Mouse (Mus musculus): ENCODE results near the gene Faap100. TPM values are rescaled to one million over a fixed set of nuclear protein-coding genes. Genes with fewer than 3 reads are reported as not detected.
"Not testable (repeated sequence)": the region's sequence is repeated elsewhere in the genome, so short reads cannot be mapped to it uniquely, and the experiment has no call there.

The Faap100 gene
- 10 to 100 TPM; 10.6 to 11.7 TPM for total RNA-seq (2021)
- long read RNA-seq, experiment 1, transcript Faap100-201 (10 exons, 3,193 nt) = major isoform, 13 of 23 reads
- long read RNA-seq, experiment 1, partial matches to known transcripts = 3 of 23 reads
- long read RNA-seq, experiment 1, other reads (novel, unspliced or antisense) = 2 of 23 reads
- long read RNA-seq, experiment 2, transcript Faap100-201 (10 exons, 3,193 nt) = major isoform, 5 of 10 reads
- long read RNA-seq, experiment 2, partial matches to known transcripts = 1 of 10 reads
- long read RNA-seq, experiment 2, other reads (novel, unspliced or antisense) = 2 of 10 reads

DNA sequence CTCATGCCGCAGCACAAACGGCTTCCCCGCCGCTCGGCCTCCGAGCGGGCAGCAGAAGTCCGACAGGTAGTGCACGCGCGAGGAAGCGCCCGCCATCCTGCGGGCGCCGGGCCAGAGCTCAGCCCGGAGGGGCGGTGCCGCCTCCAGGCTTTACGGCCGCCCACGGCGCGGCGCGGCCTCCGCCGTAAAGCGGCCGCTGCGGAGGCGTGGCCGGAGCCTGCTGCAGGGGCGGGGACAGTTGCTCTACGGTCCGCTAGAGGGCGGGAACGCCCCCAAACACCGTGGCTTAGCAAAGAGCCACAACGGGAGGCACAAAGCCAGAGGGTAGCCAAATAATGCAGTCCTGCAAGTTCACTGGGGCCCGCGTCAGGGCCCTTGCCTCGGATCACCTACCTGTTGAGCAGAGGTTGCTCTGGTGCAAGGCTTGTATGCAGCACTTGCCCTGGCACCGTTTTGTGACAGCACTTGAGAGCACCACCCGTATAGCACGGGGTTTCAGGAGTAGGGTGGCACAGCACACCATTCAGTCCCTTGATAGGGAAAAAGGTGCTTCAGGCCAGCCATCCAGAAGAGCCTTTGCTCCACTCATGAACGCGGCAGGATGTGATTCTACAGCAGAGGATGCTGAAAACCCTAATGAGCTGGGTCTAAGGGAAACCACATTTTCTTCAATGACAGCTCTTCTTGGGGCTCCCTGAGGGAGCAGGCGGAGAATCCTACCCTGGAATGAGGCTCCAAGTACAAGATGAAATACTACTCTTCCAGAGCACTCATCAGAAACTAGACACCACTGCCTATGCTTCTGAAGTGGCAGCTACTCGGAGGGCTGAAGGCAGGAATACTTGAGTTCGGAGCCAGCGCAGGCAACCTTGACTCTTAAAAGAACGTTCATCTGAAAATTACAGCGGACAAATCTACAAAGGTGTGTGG lies at the start of gene Faap100:
Gene Faap100, minus strand, starts transcription at position 154 of the 930 bp plus-strand sequence.
- peak; percentile 89 to 94 for DNase-seq

DNA sequence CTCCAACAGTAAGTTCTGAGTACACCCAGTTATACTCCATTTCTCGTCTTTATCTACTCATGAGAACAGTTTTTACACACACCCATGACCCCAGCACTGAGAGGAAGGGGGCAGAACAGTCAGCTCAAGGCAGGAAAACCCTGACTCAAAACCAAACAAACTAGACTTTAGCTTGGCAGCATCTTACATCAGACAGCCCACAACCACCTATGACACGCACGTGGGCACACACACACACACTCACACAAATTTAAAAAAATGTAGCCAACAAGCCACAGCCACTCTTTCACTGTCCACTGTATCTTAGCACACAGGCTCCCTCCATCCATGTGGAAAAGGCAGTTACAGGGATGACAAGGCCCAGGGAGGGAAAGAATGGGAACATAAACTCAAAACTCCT lies 48.2 kb upstream of the Faap100 start:
- DNase-seq = no peak

- DNase-seq = peak; percentile 39 to 80
Measured at GRCm38 (mm10) chr11:120423569-120424295, 45.2 kb upstream of the Faap100 start.

- DNase-seq = peak in 1 of 2 experiments; percentile 13
Measured at GRCm38 (mm10) chr11:120422651-120423568, 44.3 kb upstream of the Faap100 start.

DNA sequence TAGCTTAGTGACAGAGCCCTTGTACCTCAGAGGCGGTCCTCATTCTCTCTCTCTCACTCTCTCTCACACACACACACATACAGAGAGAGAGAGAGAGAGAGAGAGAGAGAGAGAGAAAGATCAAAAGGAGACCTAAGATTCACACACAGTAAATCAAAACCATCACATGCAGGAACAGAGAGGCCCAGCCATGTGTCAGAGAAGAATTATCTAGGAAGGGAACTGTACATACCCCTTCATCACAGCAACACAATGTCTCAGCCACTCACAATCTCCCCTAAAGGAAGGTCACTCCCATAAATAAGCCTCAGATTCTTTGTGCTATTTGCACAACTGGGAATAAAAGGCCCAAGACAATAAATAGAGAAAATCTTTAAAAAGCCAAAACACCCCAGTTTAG lies 40.0 kb upstream of the Faap100 start:
- DNase-seq = no peak

GRCm38 (mm10) chr11:120417852-120418251 lies 39.3 kb upstream of the Faap100 start:
- DNase-seq = no peak

- not testable (repeated sequence) for DNase-seq
Measured at GRCm38 (mm10) chr11:120413621-120414020, 35.1 kb upstream of the Faap100 start.

GRCm38 (mm10) chr11:120406445-120406844 lies 27.9 kb upstream of the Faap100 start:
- no peak for DNase-seq

- DNase-seq = no peak
Measured at GRCm38 (mm10) chr11:120405867-120406266, 27.3 kb upstream of the Faap100 start.

DNA sequence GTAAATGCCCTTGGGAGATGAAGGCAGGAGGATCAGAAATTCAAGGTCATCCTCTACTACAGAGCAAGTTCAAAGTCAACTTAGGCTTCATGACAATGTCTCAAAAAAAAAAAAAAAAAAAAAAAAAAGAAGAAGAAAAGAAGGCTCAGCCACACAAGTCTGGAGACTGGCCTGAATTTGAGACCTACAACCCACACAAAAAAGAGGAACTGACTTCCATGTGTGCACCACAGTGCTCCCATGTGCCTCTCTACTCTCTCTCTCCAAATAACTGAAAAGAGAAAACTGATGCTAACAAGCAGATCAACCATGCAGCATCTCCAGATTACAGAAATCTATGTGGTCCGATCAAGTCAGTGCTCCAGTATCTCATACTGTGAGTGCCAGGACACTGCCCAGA lies 26.2 kb upstream of the Faap100 start:
- DNase-seq = no peak

DNA sequence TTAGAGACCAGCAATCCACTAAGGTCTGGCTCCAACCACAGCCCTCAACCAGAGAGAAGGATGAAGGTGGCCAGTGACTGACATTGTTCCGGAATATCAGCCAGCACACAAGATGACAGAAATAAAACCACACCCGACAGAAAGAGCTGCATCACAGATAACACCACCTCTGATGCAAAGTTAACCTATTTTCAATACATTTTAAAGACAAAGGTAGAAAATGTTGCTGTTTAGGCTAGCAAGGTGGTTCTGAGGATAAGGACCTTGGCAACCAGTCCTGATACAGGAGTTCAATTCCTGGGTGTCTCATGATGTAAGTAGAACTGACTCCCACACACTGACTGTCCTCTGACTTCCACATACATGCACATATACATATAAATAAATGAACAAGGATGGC lies 20.8 kb upstream of the Faap100 start:
- no peak for DNase-seq

- DNase-seq = no peak
Measured at GRCm38 (mm10) chr11:120397602-120398001, 19.0 kb upstream of the Faap100 start.

DNA sequence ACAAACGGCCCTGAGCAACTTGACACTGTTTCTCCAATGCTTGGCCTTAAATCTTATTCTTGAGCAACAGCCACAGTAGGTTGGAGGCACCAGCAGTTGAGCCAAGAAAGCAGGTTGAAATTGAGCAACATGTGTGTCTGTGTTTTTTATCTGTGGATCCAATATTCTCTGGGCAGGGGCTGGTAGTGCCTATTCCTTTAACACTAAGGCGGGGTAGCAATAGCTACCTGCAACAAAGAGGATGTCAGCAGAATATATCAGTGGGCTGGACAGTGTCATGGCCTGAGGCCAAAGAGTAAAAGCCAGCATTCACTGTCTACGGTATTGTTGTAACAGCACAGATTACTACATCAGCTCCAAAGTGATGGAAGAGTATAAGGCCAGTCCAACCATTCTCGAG lies 17.1 kb upstream of the Faap100 start:
- no peak for DNase-seq

DNA sequence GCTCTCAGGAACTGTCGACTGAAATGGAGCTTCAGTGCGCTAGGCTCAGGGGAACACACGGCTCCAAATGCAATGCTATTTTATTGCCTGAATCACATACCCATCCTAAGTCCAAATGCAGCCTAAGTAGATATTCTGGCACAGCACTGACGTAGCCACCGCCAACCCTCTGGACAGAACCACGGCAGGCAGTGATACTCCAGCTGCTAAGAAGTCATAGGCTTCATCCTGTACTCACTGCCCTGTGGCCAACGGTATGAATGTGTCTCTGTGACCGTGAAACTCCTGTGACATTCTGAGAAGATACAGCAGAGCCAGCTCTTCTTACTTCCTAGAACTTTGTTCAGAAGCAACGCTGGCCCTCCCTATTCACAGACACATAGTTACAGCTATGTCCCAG lies 10.0 kb upstream of the Faap100 start:
- no peak for DNase-seq

DNA sequence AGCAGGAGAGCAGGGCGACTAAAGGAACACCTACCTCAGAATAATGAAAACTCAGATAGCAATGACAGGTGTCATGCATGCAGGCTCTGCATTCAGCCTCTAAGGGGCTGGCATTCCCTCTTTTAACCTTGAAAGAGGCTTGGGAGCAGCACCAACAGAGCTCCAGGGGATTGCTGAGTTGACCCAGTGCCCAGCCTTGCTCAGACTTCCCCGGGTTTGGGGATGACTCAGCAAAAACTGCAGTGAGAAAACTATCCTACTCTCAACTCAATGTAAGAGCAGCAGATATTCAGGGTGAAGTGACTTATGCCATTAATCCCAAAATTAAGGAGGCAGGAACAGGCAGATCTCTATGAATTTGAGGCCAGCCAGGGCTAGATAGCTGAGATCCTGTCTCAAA lies 8.6 kb upstream of the Faap100 start:
- peak in 1 of 2 experiments; percentile 40 for DNase-seq

GRCm38 (mm10) chr11:120386632-120387031 lies 8.1 kb upstream of the Faap100 start:
- DNase-seq = peak; percentile 34 to 66

- DNase-seq = peak; percentile 51 to 72
Measured at GRCm38 (mm10) chr11:120382509-120382908, 3.9 kb upstream of the Faap100 start.

DNA sequence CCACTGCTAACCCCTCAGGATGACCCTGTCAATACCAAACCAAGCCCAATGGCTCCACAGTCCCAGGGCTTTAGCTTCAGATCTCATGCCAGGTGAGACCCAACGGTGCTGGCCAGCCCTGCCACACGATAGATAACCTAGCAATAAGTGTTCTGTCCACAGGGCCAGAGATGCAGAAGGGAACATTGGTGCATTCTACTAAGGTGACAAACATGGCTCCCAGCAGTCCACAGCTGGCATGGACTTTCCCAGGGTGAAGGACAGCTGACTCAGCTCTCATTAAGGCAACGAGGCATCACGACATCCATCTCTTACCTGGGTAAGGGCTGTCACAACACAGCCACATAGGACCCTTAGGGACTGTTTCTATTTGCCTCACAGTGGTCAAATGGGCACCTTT lies 2.6 kb upstream of the Faap100 start:
- DNase-seq = no peak

DNA sequence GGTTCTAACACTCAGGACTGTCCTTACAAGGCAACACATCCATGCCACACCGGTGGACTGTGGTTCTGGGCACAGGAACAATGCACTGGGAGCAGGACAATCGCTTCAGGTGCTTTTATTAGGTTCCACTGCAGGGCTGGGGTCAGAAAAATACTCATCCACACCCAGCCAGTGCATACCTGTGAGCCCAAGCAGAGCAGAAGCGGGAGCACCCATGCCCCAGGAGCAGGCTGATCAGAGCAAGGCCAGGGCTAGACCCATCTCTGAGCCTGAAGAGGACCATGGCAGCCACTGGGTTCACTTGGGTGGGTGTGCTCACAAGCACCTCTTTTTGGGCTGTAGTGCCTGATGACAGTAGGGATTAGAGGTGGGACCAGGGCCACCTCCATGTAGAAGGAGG lies 1.7 kb upstream of the Faap100 start:
- DNase-seq = no peak

DNA sequence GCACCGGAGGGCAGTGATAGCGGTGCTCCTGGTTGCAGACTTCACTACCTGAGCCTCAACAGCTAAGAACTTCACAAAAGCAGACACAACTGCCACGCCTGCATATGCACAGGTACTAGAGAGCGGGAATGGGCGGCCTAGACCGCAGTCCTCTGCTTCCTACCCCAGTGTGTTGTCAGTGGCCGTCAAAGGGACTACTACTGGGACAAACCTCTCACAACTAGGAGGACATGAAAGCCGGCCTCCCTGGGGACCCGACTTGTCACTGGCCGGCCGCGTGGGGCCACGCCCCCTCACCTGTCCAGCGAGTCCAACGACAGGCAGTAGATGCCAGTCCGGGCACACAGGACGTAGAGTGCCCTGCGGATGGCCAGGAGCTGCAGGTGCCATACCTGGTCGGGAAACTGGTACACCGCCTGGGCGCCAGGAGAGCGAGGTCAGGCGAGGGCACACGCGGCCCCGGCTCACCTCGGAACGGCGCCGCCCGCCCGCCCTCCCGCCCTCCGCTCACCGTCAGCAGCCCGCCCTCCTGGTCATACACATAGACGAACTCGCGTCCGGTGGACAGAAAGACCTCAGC lies 443 bp downstream of the Faap100 start:
- no peak for DNase-seq

DNA sequence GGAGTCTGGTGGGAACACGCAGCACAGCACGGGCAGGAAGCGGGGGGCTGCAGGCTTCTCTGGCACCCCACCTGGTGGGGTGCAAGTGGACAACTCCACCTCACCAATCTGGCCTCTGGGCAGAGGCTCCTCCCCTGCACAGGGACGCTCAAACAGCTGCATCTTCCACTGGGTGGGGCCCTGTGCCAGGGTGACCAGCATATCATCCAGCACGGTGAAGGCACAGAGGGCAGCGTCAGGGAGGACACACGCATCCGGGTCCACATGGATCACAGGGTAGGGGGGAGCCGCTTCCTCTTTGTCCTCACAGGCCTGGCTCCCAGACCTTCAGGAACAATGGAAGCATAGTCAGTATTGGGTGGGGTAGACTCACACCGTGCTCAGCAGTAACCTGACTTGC lies 1.2 kb downstream of the Faap100 start:
- DNase-seq = no peak
